Mouse (Mus musculus): Measurements from ENCODE around the gene Rnf4. TPM values are rescaled to one million over a fixed set of nuclear protein-coding genes. Genes with fewer than 3 reads are reported as not detected.

Rnf4 gene
- total RNA-seq, 2 experiments from 2014 or later = 91.0 to 92.9 TPM

DNA sequence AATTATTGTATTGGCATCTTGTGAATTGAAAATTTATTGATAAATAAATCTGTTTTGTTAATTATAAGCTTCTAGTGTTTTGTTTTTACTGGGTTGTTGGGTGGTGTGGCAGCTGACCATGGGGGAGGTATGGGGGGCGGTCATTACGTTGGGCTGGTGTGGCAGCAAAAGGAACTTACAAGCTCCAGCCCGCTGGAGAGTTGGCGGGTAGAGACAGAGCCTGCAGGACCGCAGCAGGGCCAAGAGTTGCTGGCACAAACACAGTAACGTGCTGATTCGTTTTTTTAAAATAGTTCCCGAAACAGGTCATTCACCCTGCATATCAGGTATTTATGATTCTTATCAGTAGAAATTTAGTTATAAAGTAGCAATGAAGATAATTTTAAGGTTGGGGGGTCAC lies 57.2 kb downstream of the Rnf4 start:
- no peak for DNase-seq (ENCODE audit: extremely low spot score in 1 of 2, low spot score in 2 of 2)
- intact Hi-C loops (cut with DNase I) = no loop called here

GRCm38 (mm10) chr5:34395347-34395746 lies 59.3 kb downstream of the Rnf4 start:
- DNase-seq (ENCODE audit: extremely low spot score in 1 of 2, low spot score in 2 of 2) = no peak
- intact Hi-C loops (cut with DNase I) = no loop called here

DNA sequence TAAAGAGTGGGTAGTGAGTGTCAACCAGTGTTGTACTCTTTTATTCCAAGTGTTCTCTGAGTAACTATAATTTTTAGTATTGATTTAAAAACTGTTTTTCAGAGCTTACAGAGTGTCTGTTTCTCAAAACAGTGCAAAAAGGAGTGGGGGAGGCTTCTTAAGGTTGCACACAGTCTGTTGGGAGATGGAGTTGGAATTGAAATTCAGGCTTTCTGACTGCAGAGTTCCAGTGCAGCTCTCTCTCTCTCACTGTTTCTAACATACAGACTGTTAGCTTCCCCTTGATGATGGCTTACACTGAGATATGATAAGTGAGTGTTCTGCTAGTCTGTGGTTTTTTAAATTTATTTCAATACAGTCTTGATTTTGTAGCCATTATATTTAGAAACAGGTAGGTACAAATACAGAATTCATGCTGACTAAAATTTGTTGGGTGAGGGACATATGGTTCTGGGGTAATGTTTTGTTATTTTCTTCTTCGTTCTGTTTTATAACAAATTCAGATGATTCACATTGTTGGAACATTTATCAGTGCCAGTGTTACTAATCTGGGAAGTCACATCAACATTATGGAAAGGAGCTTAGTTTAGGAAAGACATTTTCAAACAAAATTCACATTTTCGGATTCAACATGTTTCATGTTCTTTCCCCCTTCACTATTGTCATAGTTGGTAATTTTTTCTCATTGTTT lies 59.9 kb downstream of the Rnf4 start:
- no peak for DNase-seq (ENCODE audit: extremely low spot score in 1 of 2, low spot score in 2 of 2)

DNA sequence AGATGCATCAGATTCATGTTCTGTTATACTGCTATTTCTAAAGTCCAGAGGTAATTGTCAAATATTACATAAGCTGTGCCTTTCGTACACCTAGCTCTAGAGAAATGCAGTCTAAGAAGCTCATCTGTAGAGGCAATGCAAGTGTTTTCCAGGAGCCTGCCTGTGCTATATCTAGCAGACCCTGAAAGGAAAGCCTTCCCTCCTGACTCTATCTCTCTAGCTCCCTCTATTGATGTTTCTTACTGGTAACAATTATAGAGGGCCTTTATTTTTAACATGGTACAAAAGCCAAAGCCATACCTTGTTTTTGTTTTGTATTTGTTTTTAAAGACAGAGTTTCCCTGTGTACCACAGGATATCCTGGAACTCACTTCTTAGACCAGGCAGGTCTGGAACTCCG lies 61.8 kb downstream of the Rnf4 start:
- no peak for DNase-seq (ENCODE audit: extremely low spot score in 1 of 2, low spot score in 2 of 2)
- intact Hi-C loops (cut with DNase I) = no loop called here

More for the DNA sequence above, 59.9 kb downstream of the Rnf4 start:
- intact Hi-C loops (cut with DNase I) = no loop called here

DNA sequence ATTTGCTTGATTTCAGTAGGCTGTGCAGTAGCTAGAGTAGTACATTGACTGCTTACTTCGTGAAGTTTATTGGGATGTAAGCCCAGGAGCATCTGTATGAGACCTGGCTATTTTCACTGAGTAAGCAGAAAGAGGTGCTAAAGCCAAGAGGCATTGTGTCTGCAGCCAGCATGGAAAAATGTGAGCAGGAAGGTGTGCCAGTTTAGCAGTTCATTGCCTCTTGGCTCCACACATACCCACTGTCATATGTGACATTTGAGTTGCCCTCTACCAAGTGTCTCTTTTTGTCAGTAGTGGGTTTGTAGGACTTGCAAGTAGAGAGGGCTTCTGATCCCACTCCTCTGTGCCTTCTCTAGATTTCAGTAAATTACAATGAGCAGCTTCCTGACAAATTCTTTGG lies 62.2 kb downstream of the Rnf4 start:
- DNase-seq (ENCODE audit: extremely low spot score in 1 of 2, low spot score in 2 of 2) = no peak
- intact Hi-C loops (cut with DNase I) = no loop called here

Other genes starting within 250 kb of the Rnf4 start
- gene Poln, start 166.8 kb upstream of the Rnf4 start, total RNA-seq (2021) = 1 to 10 TPM in 1 of 2 experiments, under 1 TPM in 1; 0.69 to 1.0 TPM
- 1 to 10 TPM; 5.1 to 5.9 TPM for gene Haus3, start 166.8 kb upstream of the Rnf4 start, total RNA-seq (2021)
- 10 to 100 TPM; 61.1 to 70.5 TPM for gene Mxd4, start 148.6 kb upstream of the Rnf4 start, total RNA-seq (2021)
- 10 to 100 TPM; 28.4 to 28.9 TPM for gene Zfyve28, start 47.8 kb upstream of the Rnf4 start, total RNA-seq (2021)
- under 1 TPM; 0.26 to 0.51 TPM for gene Cfap99, start 47.7 kb upstream of the Rnf4 start, total RNA-seq (2021)
- gene Fam193a, start 33.6 kb downstream of the Rnf4 start, total RNA-seq (2021) = 10 to 100 TPM; 47.7 to 50.8 TPM
- gene Tnip2, start 177.7 kb downstream of the Rnf4 start, total RNA-seq (2021) = 10 to 100 TPM; 11.2 to 11.5 TPM
- gene Sh3bp2, start 189.5 kb downstream of the Rnf4 start, total RNA-seq (2021) = 1 to 10 TPM; 6.4 to 7.3 TPM
- 100 to 1,000 TPM; 294 to 308 TPM for gene Add1, start 237.4 kb downstream of the Rnf4 start, total RNA-seq (2021)